Mouse (Mus musculus) neural tube, embryonic 14.5 days (tissue): ENCODE data around the gene Sp1. TPM values are rescaled to one million over a fixed set of nuclear protein-coding genes. Genes with fewer than 3 reads are reported as not detected.

Experiments
- ATAC-seq: fragments of 200-750 bp; cut with Nextera tagmentation; 2 replicates; pipeline ENCODE4 v1.8.0; 2017; ENCODE audit warnings: low read depth, mild to moderate bottlenecking, moderate TSS enrichment, moderate library complexity
- H3K27ac ChIP-seq: fragments of 300-500 bp; sonication (generic); 2 replicates; pipeline ENCODE4 v1.5.1; 2014; ENCODE audit warnings: low read depth, mild to moderate bottlenecking, control low read depth, low read length, moderate library complexity, mixed read lengths
- H3K27me3 ChIP-seq: fragments of 300-500 bp; sonication (generic); 2 replicates; pipeline ENCODE4 v1.6.1; 2014; ENCODE audit warnings: low read length; ENCODE audit not compliant: control insufficient read depth, insufficient read depth
- H3K36me3 ChIP-seq: fragments of 300-500 bp; sonication (generic); 2 replicates; pipeline ENCODE4 v1.6.1; 2014; ENCODE audit warnings: low read length, mixed read lengths; ENCODE audit not compliant: control insufficient read depth, insufficient read depth
- H3K4me1 ChIP-seq: fragments of 300-500 bp; sonication (generic); 2 replicates; pipeline ENCODE4 v1.6.1; 2014; ENCODE audit warnings: low read length; ENCODE audit not compliant: control insufficient read depth, insufficient read depth
- H3K4me2 ChIP-seq: fragments of 300-500 bp; sonication (generic); 2 replicates; pipeline ENCODE4 v1.6.1; 2014; ENCODE audit warnings: mild to moderate bottlenecking, low read depth, low read length, control low read depth
- H3K4me3 ChIP-seq: fragments of 300-500 bp; sonication (generic); 2 replicates; pipeline ENCODE4 v1.5.1; 2014; ENCODE audit warnings: low read depth, low read length, control low read depth, mixed read lengths
- H3K9ac ChIP-seq: fragments of 300-500 bp; sonication (generic); replicated peaks from 2 replicates; pipeline ENCODE4 v1.6.1; 2014; ENCODE audit warnings: low read depth, mild to moderate bottlenecking, control low read depth, low read length, mixed read lengths
- H3K9me3 ChIP-seq: fragments of 300-500 bp; sonication (generic); 2 replicates; pipeline ENCODE4 v1.6.1; 2016; ENCODE audit warnings: low read length; ENCODE audit not compliant: control insufficient read depth
- WGBS: fragments of 180-500 bp; shearing (Covaris S2); extraction: QIAGEN DNeasy Blood & Tissue Kit; methylation state at CpG from one replicate; pipeline ENCODE4 v1.1.7; 2014; 5-methylcytosine and 5-hydroxymethylcytosine counted together
- polyA plus RNA-seq: library from polyadenylated mRNA; unstranded; fragments of >200 nt; fragmentation: Nextera tagmentation; extraction: Ambion mirVana; gene quantifications from 2 replicates; pipeline ENCODE4 v1.2.1, GENCODE M21; 2014

The Sp1 gene
- polyA plus RNA-seq, 1 experiment from 2014 or later, result 5.3 TPM

DNA sequence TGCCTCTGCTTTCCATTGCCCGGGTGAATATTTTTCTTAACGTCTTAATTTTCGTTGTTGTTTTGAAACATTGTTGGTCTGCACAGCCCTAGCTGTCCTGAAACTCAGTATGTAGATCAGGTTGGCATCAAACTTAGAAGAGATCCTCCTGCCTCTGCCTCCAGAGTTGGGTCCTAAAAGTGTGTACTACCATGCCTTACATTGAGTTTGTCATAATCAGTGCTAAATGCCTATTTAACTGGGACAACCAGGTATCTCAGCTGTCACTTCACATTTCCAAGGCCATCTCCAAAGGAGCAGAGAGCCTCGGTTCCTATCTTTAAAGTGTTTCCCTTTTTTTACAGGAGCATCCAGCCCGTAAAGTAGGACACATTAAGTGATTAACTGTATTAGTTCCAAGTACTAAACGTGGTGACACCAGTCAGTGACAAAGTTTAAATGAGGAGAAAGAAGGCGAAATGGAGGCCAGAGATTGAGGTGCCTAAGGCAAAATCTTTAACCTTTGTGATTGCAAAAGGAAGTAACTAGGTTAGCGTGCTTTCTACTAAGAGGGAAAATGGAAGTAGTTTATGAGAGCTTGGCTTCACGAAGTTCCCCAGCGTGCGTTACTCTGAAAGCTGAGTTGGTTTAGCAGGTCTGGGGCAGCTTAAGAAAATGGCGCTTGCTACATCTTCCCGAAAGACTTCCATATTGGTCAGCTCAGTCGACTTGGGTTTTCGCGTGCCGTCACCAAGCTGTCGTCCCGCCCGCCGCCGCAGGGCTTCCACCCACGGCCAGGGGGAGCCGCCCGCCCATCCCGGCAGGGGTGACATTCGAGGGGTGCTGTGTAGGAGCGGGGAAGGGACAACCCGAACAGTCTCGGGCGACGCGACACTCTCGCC is 1.1 kb upstream of the Sp1 start:
- no peak for ATAC-seq
- Histone ChIP-seq H3K4me1 (peaks cover 21% of the 10 kb centered on the region), H3K27ac (peak overlapping the region; percentile 99), H3K4me2 (peak overlapping the region; percentile 62), H3K4me3 (peak overlapping the region; percentile 52), H3K36me3 (peaks cover 19% of the 10 kb centered on the region), H3K9me3 (no peaks in the 10 kb centered on the region), H3K9ac (peak overlapping the region; percentile 69), H3K27me3 (no peaks in the 10 kb centered on the region)
- 15% methylated on average over 34 of the region's 34 CpGs for WGBS

DNA sequence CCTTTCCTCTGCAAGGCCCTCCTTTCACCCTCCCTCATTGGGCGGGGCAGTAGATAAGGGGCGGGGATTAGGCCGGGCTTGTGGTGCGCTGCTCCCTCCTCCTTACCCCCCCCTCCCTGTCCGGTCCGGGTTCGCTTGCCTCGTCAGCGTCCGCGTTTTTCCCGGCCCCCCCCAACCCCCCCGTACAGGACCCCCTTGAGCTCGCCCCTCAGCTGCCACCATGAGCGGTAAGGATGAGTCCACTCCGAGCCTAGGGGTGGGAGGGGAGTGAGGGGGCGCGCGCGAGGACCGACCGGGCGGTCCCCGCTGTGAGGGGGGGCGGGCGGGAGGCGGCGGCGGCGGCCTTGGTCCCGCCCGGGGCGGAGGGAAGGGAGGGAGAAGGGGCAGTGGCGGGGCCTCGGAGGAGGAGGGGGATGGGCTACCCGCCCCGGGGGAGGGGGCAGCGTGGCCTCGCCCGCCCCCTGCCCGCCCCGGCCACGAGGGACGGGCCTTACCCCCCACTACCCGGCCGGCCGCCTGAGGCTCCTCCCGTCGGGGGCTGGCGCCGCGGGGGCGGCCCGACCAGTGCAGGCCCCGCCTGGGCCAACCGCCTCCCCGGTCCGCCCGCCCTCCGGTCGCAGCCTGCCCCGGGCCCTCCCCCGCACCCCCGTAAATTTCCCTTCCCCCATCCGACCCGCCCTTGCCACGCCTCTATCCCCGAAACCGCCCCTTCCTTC is 411 bp downstream of the Sp1 start:
- WGBS, result under 1% methylated on average over 42 of the region's 69 CpGs
- peaks cover 25% of the 10 kb centered on the region for H3K4me1 ChIP-seq

DNA sequence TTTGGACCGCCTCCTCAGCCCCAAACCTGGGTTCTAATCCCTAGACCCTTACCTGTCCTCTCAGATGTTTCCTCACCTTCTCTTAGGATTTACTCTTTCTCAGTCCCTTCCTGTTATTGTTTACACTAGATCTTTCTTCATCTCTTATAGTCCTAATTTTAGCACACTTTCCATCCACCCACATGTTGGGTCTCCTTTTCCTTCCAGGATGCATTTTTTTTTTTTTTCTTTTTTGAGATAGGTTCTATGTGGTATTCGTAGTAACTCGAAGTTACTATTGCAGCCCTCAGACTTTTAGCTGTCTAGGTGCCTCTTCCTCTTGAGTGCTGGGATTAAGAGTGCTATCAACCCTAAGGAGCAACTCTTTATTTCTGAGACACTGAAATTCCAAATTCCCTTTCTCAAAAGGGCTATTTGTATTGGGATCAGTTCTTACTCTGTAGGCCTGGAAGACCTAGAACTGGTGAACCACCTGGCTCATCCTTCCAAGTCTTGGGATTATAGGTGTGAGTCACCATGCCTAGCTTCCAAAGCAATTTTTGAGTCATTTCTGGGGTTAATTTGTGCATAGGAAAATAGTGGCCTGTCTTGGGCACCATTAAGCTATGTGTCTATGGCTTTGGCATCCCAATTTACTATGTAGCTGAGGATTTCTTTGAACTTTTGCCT is 1.1 kb downstream of the Sp1 start:
- peaks cover 29% of the 10 kb centered on the region for H3K4me1 ChIP-seq
- H3K4me3 ChIP-seq, result peak overlapping the region; percentile 71
- H3K9ac ChIP-seq, result peak overlapping the region; percentile 90
- no peaks in the 10 kb centered on the region for H3K9me3 ChIP-seq
- no peak for ATAC-seq
- H3K4me2 ChIP-seq, result peak overlapping the region; percentile 59
- no peaks in the 10 kb centered on the region for H3K27me3 ChIP-seq
- H3K27ac ChIP-seq, result peak overlapping the region; percentile 89
- 36% methylated on average over 3 of the region's 3 CpGs for WGBS
- peaks cover 29% of the 10 kb centered on the region for H3K36me3 ChIP-seq

More for the DNA sequence above, 411 bp downstream of the Sp1 start:
- Histone ChIP-seq H3K4me2 (peak overlapping the region; percentile 59), H3K27me3 (no peaks in the 10 kb centered on the region), H3K27ac (peak overlapping the region; percentile 89), H3K36me3 (peaks cover 29% of the 10 kb centered on the region), H3K9me3 (no peaks in the 10 kb centered on the region), H3K4me3 (peak overlapping the region; percentile 71), H3K9ac (peak overlapping the region; percentile 90)
- no peak for ATAC-seq

DNA sequence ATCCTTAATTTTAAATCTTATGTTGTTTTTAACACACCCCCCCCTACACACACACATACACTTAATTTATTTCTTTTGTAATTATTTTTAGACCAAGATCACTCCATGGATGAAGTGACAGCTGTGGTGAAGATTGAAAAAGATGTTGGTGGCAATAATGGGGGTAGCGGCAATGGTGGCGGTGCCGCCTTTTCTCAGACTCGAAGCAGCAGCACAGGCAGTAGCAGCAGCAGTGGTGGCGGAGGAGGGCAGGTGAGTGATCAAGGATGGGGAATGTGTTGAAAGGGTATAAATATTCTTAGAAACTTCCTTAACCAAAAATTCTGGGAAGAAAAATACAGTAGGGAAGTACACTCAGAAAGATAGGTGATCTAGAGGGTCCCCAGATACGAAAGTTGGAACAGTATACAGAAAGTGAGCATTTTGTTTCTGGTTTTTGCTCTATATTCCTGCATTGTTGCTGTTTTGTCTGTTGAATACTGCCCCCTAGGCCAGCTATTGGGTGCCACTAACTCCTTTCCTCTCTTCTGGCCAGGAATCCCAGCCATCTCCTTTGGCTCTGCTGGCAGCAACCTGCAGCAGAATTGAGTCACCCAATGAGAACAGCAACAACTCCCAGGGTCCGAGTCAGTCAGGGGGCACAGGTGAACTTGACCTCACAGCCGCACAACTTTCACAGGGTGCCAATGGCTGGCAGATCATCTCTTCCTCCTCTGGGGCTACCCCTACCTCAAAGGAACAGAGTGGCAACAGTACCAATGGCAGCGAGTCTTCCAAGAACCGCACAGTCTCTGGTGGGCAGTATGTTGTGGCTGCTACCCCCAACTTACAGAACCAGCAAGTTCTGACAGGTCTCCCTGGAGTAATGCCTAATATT is 2.0 kb downstream of the Sp1 start:
- Histone ChIP-seq H3K9ac (no peak overlapping the region), H3K27ac (no peak overlapping the region), H3K4me1 (peaks cover 31% of the 10 kb centered on the region), H3K27me3 (no peaks in the 10 kb centered on the region), H3K4me2 (no peak overlapping the region), H3K9me3 (no peaks in the 10 kb centered on the region), H3K36me3 (peaks cover 29% of the 10 kb centered on the region), H3K4me3 (no peak overlapping the region)
- WGBS, result 96% methylated on average over 10 of the region's 10 CpGs
- no peak for ATAC-seq

DNA sequence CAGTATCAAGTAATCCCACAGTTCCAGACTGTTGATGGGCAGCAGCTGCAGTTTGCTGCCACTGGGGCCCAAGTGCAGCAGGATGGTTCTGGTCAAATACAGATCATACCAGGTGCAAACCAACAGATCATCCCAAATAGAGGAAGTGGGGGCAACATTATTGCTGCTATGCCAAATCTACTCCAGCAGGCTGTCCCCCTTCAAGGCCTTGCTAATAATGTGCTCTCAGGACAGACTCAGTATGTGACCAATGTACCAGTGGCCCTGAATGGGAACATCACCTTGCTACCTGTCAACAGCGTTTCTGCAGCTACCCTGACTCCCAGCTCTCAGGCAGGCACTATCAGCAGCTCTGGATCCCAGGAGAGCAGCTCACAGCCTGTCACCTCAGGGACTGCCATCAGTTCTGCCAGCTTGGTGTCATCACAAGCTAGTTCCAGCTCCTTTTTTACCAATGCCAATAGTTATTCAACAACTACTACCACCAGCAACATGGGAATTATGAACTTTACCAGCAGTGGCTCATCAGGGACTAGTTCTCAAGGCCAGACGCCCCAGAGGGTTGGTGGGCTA is 2.7 kb downstream of the Sp1 start:
- H3K4me2 ChIP-seq, result no peak overlapping the region
- peaks cover 31% of the 10 kb centered on the region for H3K4me1 ChIP-seq
- H3K27ac ChIP-seq, result no peak overlapping the region
- no peaks in the 10 kb centered on the region for H3K9me3 ChIP-seq
- no peak for ATAC-seq
- peaks cover 29% of the 10 kb centered on the region for H3K36me3 ChIP-seq
- 81% methylated on average over 2 of the region's 2 CpGs for WGBS
- H3K4me3 ChIP-seq, result no peak overlapping the region
- no peak overlapping the region for H3K9ac ChIP-seq
- H3K27me3 ChIP-seq, result no peaks in the 10 kb centered on the region

DNA sequence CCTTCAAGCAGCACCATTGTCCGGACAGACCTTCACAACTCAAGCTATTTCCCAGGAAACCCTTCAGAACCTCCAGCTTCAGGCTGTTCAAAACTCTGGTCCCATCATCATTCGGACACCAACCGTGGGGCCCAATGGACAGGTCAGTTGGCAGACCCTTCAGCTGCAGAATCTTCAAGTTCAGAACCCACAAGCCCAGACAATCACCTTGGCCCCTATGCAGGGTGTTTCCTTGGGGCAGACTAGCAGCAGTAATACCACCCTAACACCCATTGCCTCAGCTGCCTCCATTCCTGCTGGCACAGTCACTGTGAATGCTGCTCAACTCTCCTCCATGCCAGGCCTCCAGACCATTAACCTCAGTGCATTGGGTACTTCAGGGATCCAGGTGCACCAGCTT is 3.3 kb downstream of the Sp1 start:
- WGBS, result 100% methylated on average over 3 of the region's 3 CpGs
- H3K36me3 ChIP-seq, result peaks cover 29% of the 10 kb centered on the region

DNA sequence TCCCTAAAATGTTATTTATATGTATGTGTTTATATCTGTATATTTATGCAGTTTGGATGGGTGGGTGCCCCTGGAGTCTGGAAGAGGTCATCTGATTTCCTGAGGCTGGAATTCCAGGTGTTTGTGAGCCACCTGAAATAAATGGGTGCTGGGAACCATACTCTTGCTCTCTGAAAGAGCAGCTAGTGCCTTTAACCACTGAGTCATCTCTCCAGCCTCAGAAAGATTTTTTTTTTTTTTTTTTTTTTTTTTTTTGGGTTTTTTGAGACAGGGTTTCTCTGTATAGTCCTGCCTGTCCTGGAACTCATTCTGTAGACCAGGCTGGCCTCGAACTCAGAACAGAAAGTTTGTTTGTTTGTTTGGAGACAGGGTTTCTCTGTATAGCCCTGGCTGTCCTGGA is 5.1 kb downstream of the Sp1 start:
- H3K27ac ChIP-seq, result no peak overlapping the region
- H3K9me3 ChIP-seq, result no peaks in the 10 kb centered on the region
- ATAC-seq, result no peak
- WGBS, result 92% methylated on average over 1 of the region's 1 CpGs
- H3K36me3 ChIP-seq, result peaks cover 29% of the 10 kb centered on the region
- H3K4me2 ChIP-seq, result no peak overlapping the region
- no peak overlapping the region for H3K4me3 ChIP-seq
- H3K4me1 ChIP-seq, result peaks cover 31% of the 10 kb centered on the region
- H3K27me3 ChIP-seq, result no peaks in the 10 kb centered on the region
- H3K9ac ChIP-seq, result no peak overlapping the region

More for the DNA sequence above, 3.3 kb downstream of the Sp1 start:
- Histone ChIP-seq H3K9ac (no peak overlapping the region), H3K4me1 (peaks cover 31% of the 10 kb centered on the region), H3K9me3 (no peaks in the 10 kb centered on the region), H3K4me2 (no peak overlapping the region), H3K4me3 (no peak overlapping the region), H3K27me3 (no peaks in the 10 kb centered on the region), H3K27ac (no peak overlapping the region)
- ATAC-seq, result no peak

DNA sequence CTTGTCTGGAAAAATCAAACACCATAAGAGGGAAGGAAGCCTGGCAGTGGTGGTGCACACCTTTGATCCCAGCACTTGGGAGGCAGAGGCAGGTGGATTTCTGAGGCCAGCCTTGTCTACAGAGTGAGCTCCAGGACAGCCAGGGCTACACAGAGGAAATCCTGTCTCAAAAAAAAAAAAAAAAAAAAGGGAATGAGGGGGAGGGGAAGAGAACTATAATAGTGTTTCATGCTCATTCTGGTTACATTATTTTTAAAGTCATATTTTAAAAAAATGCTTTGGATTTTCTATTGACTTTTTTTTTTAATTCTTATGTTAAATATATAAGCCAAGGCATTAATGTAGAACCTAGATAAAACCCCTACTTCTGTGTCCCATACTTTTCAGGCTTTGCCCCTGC is 7.7 kb downstream of the Sp1 start:
- H3K4me3 ChIP-seq, result no peak overlapping the region
- H3K9me3 ChIP-seq, result no peaks in the 10 kb centered on the region
- H3K36me3 ChIP-seq, result peaks cover 21% of the 10 kb centered on the region
- no peaks in the 10 kb centered on the region for H3K27me3 ChIP-seq
- H3K27ac ChIP-seq, result no peak overlapping the region
- no peak overlapping the region for H3K4me2 ChIP-seq
- ATAC-seq, result no peak
- H3K4me1 ChIP-seq, result peaks cover 22% of the 10 kb centered on the region
- no peak overlapping the region for H3K9ac ChIP-seq
